Mouse (Mus musculus): Measurements from ENCODE around the gene Mrps35.

DNA sequence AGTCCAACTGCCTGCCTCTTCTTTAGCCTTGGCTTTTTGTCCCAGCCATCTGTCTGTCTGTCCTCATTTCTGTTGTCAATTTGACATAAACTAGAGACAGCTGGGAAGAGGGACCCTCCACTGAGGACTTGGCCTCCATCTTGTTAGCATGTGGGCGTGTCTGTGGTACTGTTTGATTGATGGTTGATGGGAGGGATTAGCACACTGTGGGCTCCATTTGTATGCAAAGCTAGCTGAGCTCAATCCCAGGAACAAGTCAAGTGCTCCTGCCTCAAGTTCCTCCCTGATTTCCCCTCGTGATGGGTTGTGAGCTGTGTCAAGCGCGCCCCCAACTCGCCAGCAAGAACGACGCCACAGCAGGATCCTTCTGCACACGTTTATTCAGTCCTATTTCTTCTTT lies 34.3 kb downstream of the Mrps35 start:
- TF ChIP-seq CTCF (IDR thresholded peaks at IDR 0.05; ENCODE audit: low read depth) = no peak
- no peak for TF ChIP-seq EP300 (IDR thresholded peaks at IDR 0.05; ENCODE audit: low read depth)
